Mouse (Mus musculus) liver, embryonic 11.5 days (tissue): ENCODE data around the gene A530032D15Rik. TPM values are rescaled to one million over a fixed set of nuclear protein-coding genes. Genes with fewer than 3 reads are reported as not detected.
"Not testable (repeated sequence)": the region's sequence is repeated elsewhere in the genome, so short reads cannot be mapped to it uniquely, and the experiment has no call there.

Experiments
- ATAC-seq: fragments of 200-750 bp; cut with Nextera tagmentation; replicated peaks from 2 replicates; pipeline ENCODE4 v1.8.0; 2017; ENCODE audit warnings: moderate number of reproducible peaks, mild to moderate bottlenecking, moderate TSS enrichment, moderate library complexity; ENCODE audit not compliant: low FRiP score
- DNase-seq: peaks from one replicate; pipeline ENCODE4 v3.0.0-alpha.2; 2017; ENCODE audit warnings: low spot score
- H3K27ac ChIP-seq: fragments of 300-500 bp; sonication (generic); 2 replicates; pipeline ENCODE4 v1.5.1; 2014; ENCODE audit warnings: mild to moderate bottlenecking, low read depth, low read length, control low read depth
- H3K27me3 ChIP-seq: fragments of 300-500 bp; sonication (generic); replicated peaks from 2 replicates; pipeline ENCODE4 v1.6.1; 2014; ENCODE audit warnings: low read length, mixed read lengths; ENCODE audit not compliant: control insufficient read depth, insufficient read depth
- H3K36me3 ChIP-seq: fragments of 300-500 bp; sonication (generic); 2 replicates; pipeline ENCODE4 v1.6.1; 2014; ENCODE audit warnings: mild to moderate bottlenecking, low read length, moderate library complexity, mixed read lengths; ENCODE audit not compliant: control insufficient read depth, insufficient read depth
- H3K4me1 ChIP-seq: fragments of 300-500 bp; sonication (generic); replicated peaks from 2 replicates; pipeline ENCODE4 v1.6.1; 2014; ENCODE audit warnings: low read length, mixed read lengths; ENCODE audit not compliant: control insufficient read depth, insufficient read depth
- H3K4me2 ChIP-seq: fragments of 300-500 bp; sonication (generic); 2 replicates; pipeline ENCODE4 v1.6.1; 2014; ENCODE audit warnings: mild to moderate bottlenecking, control low read depth, moderate library complexity
- H3K4me3 ChIP-seq: fragments of 300-500 bp; sonication (generic); 2 replicates; pipeline ENCODE4 v1.5.1; 2014; ENCODE audit warnings: low read depth, low read length, control low read depth
- H3K9ac ChIP-seq: fragments of 300-500 bp; sonication (generic); 2 replicates; pipeline ENCODE4 v1.6.1; 2014; ENCODE audit warnings: low read depth, low read length, control low read depth
- H3K9me3 ChIP-seq: fragments of 300-500 bp; sonication (generic); 2 replicates; pipeline ENCODE4 v1.6.1; 2016; ENCODE audit warnings: low read length, inconsistent platforms, mixed read lengths; ENCODE audit not compliant: control insufficient read depth
- WGBS: fragments of 180-500 bp; shearing (Covaris S2); extraction: QIAGEN DNeasy Blood & Tissue Kit; methylation state at CpG from one replicate; pipeline ENCODE4 v1.1.7; 2014; 5-methylcytosine and 5-hydroxymethylcytosine counted together
- polyA plus RNA-seq: library from polyadenylated mRNA; unstranded; fragments of >200 nt; fragmentation: Nextera tagmentation; extraction: Ambion mirVana; gene quantifications from 2 replicates; pipeline ENCODE4 v1.2.1, GENCODE M21; 2014

Gene A530032D15Rik
- polyA plus RNA-seq, 1 experiment from 2014 or later, result not detected

GRCm38 (mm10) chr1:85092169-85092568 is 17.5 kb downstream of the A530032D15Rik start:
- H3K4me3 ChIP-seq, H3K36me3 ChIP-seq, H3K9me3 ChIP-seq, DNase-seq, H3K27ac ChIP-seq, H3K9ac ChIP-seq, ATAC-seq, H3K27me3 ChIP-seq, H3K4me2 ChIP-seq, H3K4me1 ChIP-seq: not testable (repeated sequence)
- 48% methylated on average over 1 of the region's 3 CpGs for WGBS

GRCm38 (mm10) chr1:85086211-85086610 is 23.4 kb downstream of the A530032D15Rik start:
- not testable (repeated sequence) for H3K27ac ChIP-seq, ATAC-seq, H3K4me2 ChIP-seq, DNase-seq, H3K36me3 ChIP-seq, H3K9ac ChIP-seq, H3K9me3 ChIP-seq, H3K4me1 ChIP-seq, H3K27me3 ChIP-seq, H3K4me3 ChIP-seq
- WGBS, result 67% methylated on average over 1 of the region's 1 CpGs

- H3K4me2 ChIP-seq, DNase-seq, H3K27me3 ChIP-seq, H3K36me3 ChIP-seq, H3K4me3 ChIP-seq, H3K9me3 ChIP-seq, ATAC-seq, H3K27ac ChIP-seq, H3K9ac ChIP-seq, H3K4me1 ChIP-seq: not testable (repeated sequence)
- WGBS, result 58% methylated on average over 3 of the region's 3 CpGs
Observed at GRCm38 (mm10) chr1:85084803-85085202, 24.9 kb downstream of the A530032D15Rik start.

- ATAC-seq, H3K9ac ChIP-seq, H3K4me3 ChIP-seq, H3K27ac ChIP-seq, H3K4me2 ChIP-seq, H3K36me3 ChIP-seq, H3K4me1 ChIP-seq, H3K9me3 ChIP-seq, DNase-seq, H3K27me3 ChIP-seq: not testable (repeated sequence)
- 53% methylated on average over 3 of the region's 3 CpGs for WGBS
Observed at GRCm38 (mm10) chr1:85073099-85073498, 36.6 kb downstream of the A530032D15Rik start.

GRCm38 (mm10) chr1:85071690-85072089 is 38.0 kb downstream of the A530032D15Rik start:
- DNase-seq, result not testable (repeated sequence)

GRCm38 (mm10) chr1:85035801-85036200 is 73.9 kb downstream of the A530032D15Rik start:
- H3K36me3 ChIP-seq, DNase-seq, ATAC-seq, H3K27ac ChIP-seq, H3K9me3 ChIP-seq, H3K27me3 ChIP-seq, H3K9ac ChIP-seq, H3K4me3 ChIP-seq, H3K4me2 ChIP-seq, H3K4me1 ChIP-seq: not testable (repeated sequence)
- WGBS, result 70% methylated on average over 4 of the region's 6 CpGs

More at GRCm38 (mm10) chr1:85071690-85072089, 38.0 kb downstream of the A530032D15Rik start:
- not testable (repeated sequence) for H3K9me3 ChIP-seq, H3K4me3 ChIP-seq, H3K4me2 ChIP-seq, H3K36me3 ChIP-seq, ATAC-seq, H3K9ac ChIP-seq, H3K27ac ChIP-seq, H3K4me1 ChIP-seq, H3K27me3 ChIP-seq
- 53% methylated on average over 3 of the region's 3 CpGs for WGBS

GRCm38 (mm10) chr1:85034394-85034793 is 75.3 kb downstream of the A530032D15Rik start:
- H3K4me2 ChIP-seq, H3K9ac ChIP-seq, DNase-seq, H3K27me3 ChIP-seq, H3K4me3 ChIP-seq, H3K27ac ChIP-seq, ATAC-seq, H3K36me3 ChIP-seq, H3K4me1 ChIP-seq, H3K9me3 ChIP-seq: not testable (repeated sequence)
- 78% methylated on average over 3 of the region's 4 CpGs for WGBS

- not testable (repeated sequence) for ATAC-seq
Observed at GRCm38 (mm10) chr1:85033616-85034015, 76.0 kb downstream of the A530032D15Rik start.

More at GRCm38 (mm10) chr1:85033616-85034015, 76.0 kb downstream of the A530032D15Rik start:
- DNase-seq, H3K36me3 ChIP-seq, H3K27ac ChIP-seq, H3K27me3 ChIP-seq, H3K4me2 ChIP-seq, H3K4me1 ChIP-seq, H3K4me3 ChIP-seq, H3K9ac ChIP-seq, H3K9me3 ChIP-seq: not testable (repeated sequence)
- 83% methylated on average over 5 of the region's 6 CpGs for WGBS
